Mouse (Mus musculus) ES-CJ7 (cell line): ENCODE measurements at regions not wholly inside any gene's neighbourhood (a gene's known extent, or its start where the extent isn't known, plus 50 kb on each side); places are given as distances from the start of the nearest gene placed in this dataset.
"Not testable (repeated sequence)": the region's sequence is repeated elsewhere in the genome, so short reads cannot be mapped to it uniquely, and the experiment has no call there.

Experiments
- DNase-seq: peaks from one replicate; pipeline ENCODE4 v3.0.0; 2011; ENCODE audit warnings: low read depth, low spot score

DNA sequence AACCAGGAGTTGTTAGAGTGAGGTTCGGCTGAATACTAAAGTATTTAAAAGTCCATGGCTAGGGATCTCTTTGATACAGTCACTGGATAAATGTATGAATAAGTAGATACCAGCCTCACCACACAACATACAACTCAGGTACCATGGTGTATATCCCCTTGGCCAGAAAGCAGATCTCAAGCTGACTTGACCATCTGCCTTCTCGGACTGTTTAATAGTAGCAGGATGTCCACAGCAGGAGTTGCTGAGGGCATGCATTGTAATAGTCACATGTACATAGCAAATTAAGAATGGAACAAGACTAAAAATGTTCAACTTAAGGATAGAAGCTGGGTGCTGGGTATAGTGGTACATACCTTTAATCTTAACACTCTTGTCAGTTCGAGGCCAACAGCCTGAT, 337.9 kb upstream of the Maf start:
- no peak for DNase-seq

DNA sequence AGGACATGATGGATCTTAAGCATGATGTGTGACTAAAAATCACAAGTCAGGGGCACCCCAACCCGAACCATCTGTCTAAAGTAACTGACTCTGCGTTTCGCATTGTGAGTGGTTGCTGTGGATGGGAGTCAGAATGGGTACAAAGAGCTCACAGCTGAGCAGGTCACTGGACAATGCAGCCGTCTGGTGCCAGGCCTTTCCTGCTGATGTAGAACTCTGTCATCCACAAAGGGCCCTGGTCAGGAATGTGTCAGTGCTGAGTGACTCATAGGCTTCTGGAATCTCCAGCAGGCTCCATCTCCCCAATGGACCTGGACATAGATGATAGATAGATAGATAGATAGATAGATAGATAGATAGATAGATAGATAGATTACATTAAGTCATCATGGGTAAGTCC, 335.8 kb upstream of the Maf start:
- no peak for DNase-seq

GRCm38 (mm10) chr8:116030966-116031365, 323.4 kb upstream of the Maf start:
- DNase-seq: no peak

GRCm38 (mm10) chr8:116025321-116025720, 317.7 kb upstream of the Maf start:
- DNase-seq: no peak

- DNase-seq: no peak
Observed at GRCm38 (mm10) chr8:116024811-116025210, 317.2 kb upstream of the Maf start.

- DNase-seq: no peak
Observed at GRCm38 (mm10) chr8:116021691-116022090, 314.1 kb upstream of the Maf start.

DNA sequence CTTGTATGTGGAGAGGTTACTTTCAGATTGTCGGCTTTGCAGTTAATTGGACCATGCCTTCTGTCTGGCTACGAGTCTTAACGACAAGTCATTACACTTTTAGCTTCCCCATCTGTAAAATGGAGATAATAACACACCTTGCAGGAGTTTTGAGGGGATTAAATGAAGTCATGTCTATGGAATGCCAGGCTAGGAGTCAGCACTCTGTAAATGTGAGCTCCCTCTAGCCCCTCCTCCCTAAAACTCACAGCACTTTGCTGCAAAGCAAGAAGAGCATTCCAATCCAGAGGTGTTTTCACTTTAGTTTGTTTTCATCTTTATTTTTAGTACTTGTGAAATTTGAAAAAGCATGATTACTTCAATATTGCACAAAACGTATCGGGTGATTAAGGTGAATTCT, 287.7 kb upstream of the Maf start:
- DNase-seq: no peak

- DNase-seq: no peak
Observed at GRCm38 (mm10) chr8:115991989-115992388, 284.4 kb upstream of the Maf start.

DNA sequence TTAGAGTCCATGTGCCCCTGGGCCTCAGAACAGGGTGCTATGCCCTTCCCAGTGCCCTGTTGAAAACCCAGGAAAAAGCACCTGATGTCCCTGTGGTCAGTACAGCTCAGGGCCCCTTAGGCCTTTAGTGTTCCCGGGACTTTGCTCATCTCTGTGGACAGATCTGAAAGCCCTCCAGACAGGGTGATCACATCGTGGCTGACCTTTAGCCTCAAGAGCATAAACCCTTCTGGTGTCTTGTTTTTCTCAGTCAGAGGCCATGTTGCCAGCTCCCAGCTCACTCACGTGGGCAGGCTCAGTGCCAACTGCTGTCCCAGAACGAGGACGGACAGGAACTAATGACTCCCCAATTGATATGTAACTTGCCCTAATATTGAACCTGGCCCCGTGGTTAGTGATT, 275.8 kb upstream of the Maf start:
- no peak for DNase-seq

- DNase-seq: no peak
Observed at GRCm38 (mm10) chr8:115982326-115982725, 274.7 kb upstream of the Maf start.

GRCm38 (mm10) chr8:115981426-115981825, 273.8 kb upstream of the Maf start:
- DNase-seq: no peak

DNA sequence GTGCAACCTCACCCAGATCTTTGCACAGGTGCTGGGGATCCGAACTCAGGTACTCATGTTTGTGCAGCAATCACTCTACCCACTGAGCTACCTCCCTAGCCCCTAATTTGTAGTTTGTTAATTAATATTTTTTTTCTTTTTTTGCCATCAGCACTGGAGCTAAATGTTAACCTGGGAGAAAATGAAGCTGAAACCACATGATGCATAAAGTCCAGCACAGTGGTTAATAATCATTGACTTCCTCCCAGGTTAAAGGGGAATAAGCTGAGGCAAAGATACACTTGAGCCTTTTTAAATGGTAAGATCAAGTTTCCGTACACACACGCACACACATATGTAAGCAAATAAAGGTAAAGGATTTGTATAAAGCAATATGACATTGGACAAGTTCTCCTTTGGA, 273.0 kb upstream of the Maf start:
- DNase-seq: no peak

GRCm38 (mm10) chr8:115977152-115977551, 269.6 kb upstream of the Maf start:
- DNase-seq: no peak

- no peak for DNase-seq
Observed at GRCm38 (mm10) chr8:115974706-115975105, 267.1 kb upstream of the Maf start.

GRCm38 (mm10) chr8:115971351-115971750, 263.8 kb upstream of the Maf start:
- DNase-seq: not testable (repeated sequence)

DNA sequence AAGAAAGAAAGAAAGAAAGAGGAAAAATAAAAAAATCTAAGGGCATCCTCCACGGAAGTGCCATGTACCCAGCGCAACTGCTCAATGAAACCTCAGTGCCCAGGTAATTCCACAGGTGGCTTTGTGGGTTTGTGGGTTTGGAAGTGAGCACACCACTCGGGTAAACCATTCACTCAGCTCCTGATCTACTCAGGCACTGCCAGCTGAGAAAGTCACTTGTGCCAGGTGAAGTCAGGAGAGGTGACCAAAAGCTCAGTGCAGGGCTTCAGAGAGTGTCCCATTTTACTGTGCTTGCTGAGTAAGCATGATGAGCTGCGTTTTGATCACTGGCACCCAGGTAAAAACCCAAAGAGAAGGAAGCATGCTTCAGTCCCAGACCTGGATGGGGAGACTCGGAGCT, 260.5 kb upstream of the Maf start:
- no peak for DNase-seq

GRCm38 (mm10) chr8:115965981-115966380, 258.4 kb upstream of the Maf start:
- DNase-seq: no peak

GRCm38 (mm10) chr8:115955371-115955770, 247.8 kb upstream of the Maf start:
- no peak for DNase-seq

DNA sequence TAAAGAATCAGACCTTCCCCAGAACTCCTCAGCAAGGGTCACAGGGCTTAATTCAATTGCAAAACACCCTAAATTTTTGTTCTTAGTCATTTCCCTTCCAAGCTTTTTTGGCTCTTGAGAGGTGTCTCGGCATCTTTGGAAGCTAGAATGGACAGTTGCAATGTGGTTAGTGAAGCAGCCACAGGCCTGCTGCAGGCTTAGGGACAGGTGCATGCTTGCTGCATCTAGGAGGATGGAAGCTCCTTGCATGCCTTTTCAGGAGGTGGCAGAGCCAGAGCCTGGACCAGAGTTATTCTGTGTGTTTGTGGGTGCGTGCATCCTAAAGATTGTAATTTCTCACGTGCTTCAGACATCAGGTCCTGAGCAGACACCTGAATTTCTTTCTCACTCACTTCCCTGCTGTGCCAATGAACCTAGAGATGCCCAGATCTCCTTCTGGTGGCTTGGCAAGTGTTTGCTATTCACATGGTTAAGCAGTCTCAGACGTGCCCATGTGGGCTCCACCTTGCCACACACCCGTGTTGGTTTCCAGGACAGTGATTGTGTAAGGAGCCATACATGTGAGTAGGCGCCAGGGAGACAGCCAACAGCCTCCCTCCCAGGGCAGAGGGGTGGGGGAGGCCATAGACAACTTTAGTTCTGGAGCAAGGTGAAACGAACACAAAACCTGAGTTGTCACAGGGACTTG, 246.3 kb upstream of the Maf start:
- DNase-seq: no peak

GRCm38 (mm10) chr8:115952496-115952895, 244.9 kb upstream of the Maf start:
- no peak for DNase-seq

GRCm38 (mm10) chr8:115948916-115949315, 241.3 kb upstream of the Maf start:
- DNase-seq: no peak

DNA sequence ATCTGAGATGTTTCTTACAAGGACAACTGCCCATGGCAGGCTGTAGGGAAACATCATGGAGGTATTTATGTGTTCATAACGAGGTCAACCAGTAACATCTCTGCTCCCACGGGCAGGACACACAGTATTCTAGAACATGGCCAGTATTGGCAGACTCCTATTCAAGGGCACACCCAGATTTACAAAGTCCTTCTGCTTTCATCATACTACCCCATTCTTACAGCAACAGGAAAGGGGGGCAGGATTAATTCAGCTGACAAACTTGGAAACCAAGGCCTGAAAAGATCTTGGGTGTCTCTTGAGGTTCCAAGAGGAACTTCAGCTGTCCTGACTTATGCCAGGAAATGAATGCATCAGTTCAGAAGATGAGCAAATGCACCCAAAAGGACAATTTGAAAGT, 240.4 kb upstream of the Maf start:
- no peak for DNase-seq

- no peak for DNase-seq
Observed at GRCm38 (mm10) chr8:115942731-115943509, 235.3 kb upstream of the Maf start.
